Mouse (Mus musculus): ENCODE results near the gene Prr15l.

Gene Prr15l

GRCm38 (mm10) chr11:96919003-96919402 is 8.9 kb upstream of the Prr15l start:
- DNase-seq (ENCODE audit: low spot score), result no peak

- DNase-seq (ENCODE audit: low spot score), result no peak
Observed at GRCm38 (mm10) chr11:96924861-96925260, 3.0 kb upstream of the Prr15l start.

GRCm38 (mm10) chr11:96925469-96926148 is 2.3 kb upstream of the Prr15l start:
- DNase-seq (ENCODE audit: low spot score), result no peak

GRCm38 (mm10) chr11:96926587-96926986 is 1.3 kb upstream of the Prr15l start:
- no peak for DNase-seq (ENCODE audit: low spot score)

- DNase-seq (ENCODE audit: low spot score), result no peak
Observed at GRCm38 (mm10) chr11:96928691-96929090, 787 bp downstream of the Prr15l start.

GRCm38 (mm10) chr11:96929096-96929765 is 1.3 kb downstream of the Prr15l start:
- no peak for DNase-seq (ENCODE audit: low spot score)

GRCm38 (mm10) chr11:96929766-96930331 is 1.9 kb downstream of the Prr15l start:
- DNase-seq (ENCODE audit: low spot score), result no peak

- peak; percentile 77 for DNase-seq (ENCODE audit: low spot score)
Observed at GRCm38 (mm10) chr11:96931327-96932062, 3.6 kb downstream of the Prr15l start.

- DNase-seq (ENCODE audit: low spot score), result no peak
Observed at GRCm38 (mm10) chr11:96933562-96934276, 5.8 kb downstream of the Prr15l start.

- DNase-seq (ENCODE audit: low spot score), result peak; percentile 93
Observed at GRCm38 (mm10) chr11:96934921-96935356, 7.0 kb downstream of the Prr15l start.

- DNase-seq (ENCODE audit: low spot score), result no peak
Observed at GRCm38 (mm10) chr11:96935872-96936650, 8.2 kb downstream of the Prr15l start.

- peak; percentile 74 for DNase-seq (ENCODE audit: low spot score)
Observed at GRCm38 (mm10) chr11:96937549-96938425, 9.9 kb downstream of the Prr15l start.

- DNase-seq (ENCODE audit: low spot score), result no peak
Observed at GRCm38 (mm10) chr11:96938426-96938800, 10.5 kb downstream of the Prr15l start.

- no peak for DNase-seq (ENCODE audit: low spot score)
Observed at GRCm38 (mm10) chr11:96940578-96941465, 12.9 kb downstream of the Prr15l start.

GRCm38 (mm10) chr11:96941989-96942590 is 14.2 kb downstream of the Prr15l start:
- DNase-seq (ENCODE audit: low spot score), result no peak

GRCm38 (mm10) chr11:96943746-96944304 is 15.9 kb downstream of the Prr15l start, which contains the start of gene Pnpo:
TSS of gene Pnpo (minus strand) at chr11:96943986.
- peak; percentile 93 for DNase-seq (ENCODE audit: low spot score)

GRCm38 (mm10) chr11:96944844-96945580 is 17.1 kb downstream of the Prr15l start:
- DNase-seq (ENCODE audit: low spot score), result no peak

GRCm38 (mm10) chr11:96946498-96946897 is 18.6 kb downstream of the Prr15l start:
- no peak for DNase-seq (ENCODE audit: low spot score)

Measured in testis, postnatal 14 days (tissue).